Mouse (Mus musculus): Measurements from ENCODE around the gene Ift46.

Ift46 gene

GRCm38 (mm10) chr9:44767101-44768028 lies at the start of gene Ift46, which contains the start of gene Arcn1:
Gene Ift46, plus strand, starts transcription at chr9:44767908.
Gene Arcn1, minus strand, starts transcription at chr9:44767845.
- DNase-seq (ENCODE audit: low spot score), result peak; percentile 95

DNA sequence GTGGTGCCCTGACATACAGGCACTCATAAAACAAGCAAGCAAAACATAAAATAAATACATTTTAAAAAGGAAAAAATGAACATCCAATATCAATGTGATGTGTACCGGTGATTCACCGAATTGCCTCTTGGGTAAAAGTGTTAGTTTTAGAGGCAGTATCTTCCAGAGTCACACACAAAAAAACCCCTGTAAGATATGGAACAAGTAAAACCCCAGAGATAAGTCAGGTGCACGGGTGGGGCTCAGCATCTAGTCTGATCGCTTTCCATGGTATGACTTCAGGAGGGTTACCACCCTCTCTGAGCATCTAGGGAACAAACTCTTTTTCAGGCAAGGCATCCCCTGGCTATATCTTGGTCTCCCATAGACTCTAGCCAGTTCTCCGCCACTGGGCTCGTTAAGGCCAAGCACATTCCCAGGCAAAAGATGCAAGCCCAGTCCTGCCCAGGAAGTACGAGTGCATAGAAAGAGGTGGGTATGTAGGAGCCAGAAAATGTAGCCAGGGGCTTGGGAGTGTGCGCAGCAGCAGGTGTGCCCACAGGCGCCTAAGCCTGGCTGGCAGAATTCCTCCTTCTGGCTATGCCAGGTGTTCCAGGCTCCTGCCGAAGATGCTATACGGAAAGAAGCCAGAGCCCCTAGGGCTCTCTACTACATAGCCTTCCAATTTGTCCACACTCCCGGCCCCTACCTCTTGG lies 48.6 kb upstream of the Ift46 start:
- DNase-seq (ENCODE audit: low spot score), result no peak

GRCm38 (mm10) chr9:44719632-44720357 lies 47.9 kb upstream of the Ift46 start:
- no peak for DNase-seq (ENCODE audit: low spot score)

DNA sequence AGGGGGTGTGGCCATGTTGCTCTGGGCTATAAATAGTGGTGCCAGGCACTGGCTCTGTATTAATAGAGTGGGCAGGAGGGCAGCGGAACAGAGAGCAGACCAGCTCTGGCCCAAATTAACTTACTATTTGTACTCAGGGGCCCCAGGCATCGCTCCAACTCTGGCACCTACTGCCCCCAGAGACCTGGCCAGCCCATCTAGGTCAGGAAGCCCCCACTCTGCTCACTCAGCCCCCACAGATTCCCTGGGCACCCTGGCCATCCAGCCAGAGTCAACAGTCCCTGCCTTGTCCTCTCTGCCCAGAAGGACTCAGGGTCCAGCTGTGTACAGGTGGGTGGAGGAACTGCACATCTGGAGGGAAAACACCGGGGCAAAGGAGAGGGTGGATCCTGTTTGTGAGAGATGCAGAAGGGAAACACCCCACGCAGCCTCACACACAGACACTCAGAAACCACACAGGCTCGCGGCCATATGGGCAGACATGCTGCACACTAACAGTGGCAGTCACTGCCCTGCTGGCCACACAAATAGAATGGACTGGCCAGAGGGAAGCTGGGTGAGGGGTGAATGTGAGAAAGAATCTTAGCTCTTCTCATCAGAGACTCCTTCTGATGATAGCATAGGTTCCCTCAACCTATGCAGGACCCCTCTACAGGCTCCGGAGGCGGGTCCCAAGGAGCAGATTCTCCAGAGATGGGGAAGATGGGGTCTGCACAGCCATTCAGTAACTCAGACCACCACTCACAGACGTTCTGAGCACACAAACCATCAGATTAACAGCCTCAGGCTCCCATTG lies 47.2 kb upstream of the Ift46 start:
- no peak for DNase-seq (ENCODE audit: low spot score)

- peak; percentile 89 for DNase-seq (ENCODE audit: low spot score)
Measured at GRCm38 (mm10) chr9:44721154-44721876, 46.4 kb upstream of the Ift46 start.

GRCm38 (mm10) chr9:44721877-44722186 lies 45.9 kb upstream of the Ift46 start:
- no peak for DNase-seq (ENCODE audit: low spot score)

DNA sequence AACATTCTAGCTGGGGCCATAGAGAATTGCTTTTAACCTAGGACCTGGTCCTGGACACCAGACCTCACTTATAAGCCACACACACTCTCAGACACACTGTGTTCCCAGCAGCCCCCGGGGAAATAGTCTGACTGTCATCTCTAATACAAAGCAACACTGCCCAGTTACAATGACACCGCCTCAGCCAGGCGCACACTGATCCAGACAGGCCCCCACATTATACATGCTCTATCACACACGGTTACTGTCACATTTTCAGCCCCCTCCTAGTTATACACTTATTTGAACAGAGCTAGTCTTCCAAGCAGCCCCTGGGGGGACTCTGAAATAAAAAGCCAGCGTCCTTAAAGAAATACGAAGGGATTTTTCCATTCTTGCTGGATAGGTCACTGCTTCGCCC lies 45.1 kb upstream of the Ift46 start:
- no peak for DNase-seq (ENCODE audit: low spot score)

GRCm38 (mm10) chr9:44723008-44723407 lies 44.7 kb upstream of the Ift46 start:
- no peak for DNase-seq (ENCODE audit: low spot score)

DNA sequence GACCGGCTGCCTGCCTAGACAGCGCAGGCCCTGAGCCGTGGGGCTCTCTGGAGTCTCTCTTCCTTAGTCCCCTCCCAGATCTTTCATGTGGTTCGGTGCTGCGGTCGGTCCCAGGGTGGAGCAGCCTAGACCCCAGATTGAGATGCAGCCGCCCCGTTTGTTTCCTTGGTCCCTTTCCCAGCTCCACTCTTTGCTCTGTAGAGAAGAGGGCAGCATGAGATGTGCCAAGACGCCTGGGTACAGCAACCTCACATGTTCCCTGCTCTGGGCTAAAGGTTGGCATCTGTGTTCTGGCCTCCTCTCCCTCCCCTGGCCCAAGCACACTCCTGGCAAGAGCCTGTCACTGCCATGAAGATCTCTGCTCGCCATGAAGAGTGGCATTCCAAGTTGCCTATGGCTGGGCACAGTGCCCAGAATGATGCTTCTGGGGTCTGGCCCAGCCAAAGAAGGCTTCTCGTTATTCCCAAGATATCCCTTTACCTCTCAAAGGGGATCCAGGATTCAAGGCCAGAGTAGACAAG lies 44.1 kb upstream of the Ift46 start:
- no peak for DNase-seq (ENCODE audit: low spot score)

GRCm38 (mm10) chr9:44724223-44724622 lies 43.5 kb upstream of the Ift46 start:
- no peak for DNase-seq (ENCODE audit: low spot score)

DNA sequence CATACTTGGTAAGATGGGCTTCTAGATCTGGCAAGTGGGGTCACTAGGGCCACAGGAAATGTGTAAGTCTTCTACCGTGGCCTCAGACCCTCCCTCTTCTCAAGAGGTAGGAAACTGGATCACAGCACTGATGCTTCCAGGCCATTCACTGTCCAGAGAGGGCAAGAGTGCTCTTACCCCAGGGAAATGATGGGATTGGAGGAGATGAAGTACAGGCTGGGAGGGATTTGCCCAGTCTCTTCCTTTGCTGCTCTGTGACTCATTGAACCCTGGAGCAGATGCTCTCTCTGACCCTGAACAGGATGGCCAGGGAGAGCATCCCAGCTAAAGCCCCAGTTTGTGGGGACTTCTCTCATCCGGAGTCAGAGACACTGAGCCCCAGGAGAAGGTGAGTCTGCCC lies 43.0 kb upstream of the Ift46 start:
- DNase-seq (ENCODE audit: low spot score), result no peak

GRCm38 (mm10) chr9:44726431-44727146 lies 41.1 kb upstream of the Ift46 start:
- no peak for DNase-seq (ENCODE audit: low spot score)

- DNase-seq (ENCODE audit: low spot score), result no peak
Measured at GRCm38 (mm10) chr9:44727441-44727840, 40.3 kb upstream of the Ift46 start.

- DNase-seq (ENCODE audit: low spot score), result no peak
Measured at GRCm38 (mm10) chr9:44732130-44732549, 35.6 kb upstream of the Ift46 start.

DNA sequence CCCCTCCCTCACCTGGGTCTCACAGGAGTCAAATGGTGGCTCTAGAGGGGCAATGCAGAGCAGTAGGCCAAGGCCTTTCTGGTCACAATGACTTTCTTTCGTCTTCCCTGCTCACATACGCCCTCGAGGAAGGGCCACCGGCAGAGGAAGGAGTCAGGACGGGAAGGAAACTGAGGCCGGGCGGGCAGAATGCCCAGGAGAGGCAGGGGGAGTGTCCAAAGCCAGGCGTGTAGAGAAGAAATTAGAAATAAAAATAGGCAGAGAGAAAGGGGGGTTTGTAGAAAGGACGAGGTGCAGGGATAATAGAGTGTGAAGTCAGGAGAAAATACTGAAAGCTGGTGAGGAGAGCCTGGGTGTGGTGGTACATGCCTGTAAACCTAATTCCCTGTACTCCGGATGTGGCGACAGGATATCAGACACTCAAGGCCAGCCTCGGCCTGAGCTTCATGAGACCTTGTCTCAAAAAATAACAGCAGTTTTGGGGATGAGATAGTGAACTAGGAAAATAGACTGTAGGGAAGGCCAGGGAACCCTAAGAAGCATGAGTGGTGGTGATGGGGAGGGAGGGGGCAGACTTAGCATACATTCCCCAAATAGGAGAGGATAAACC lies 34.7 kb upstream of the Ift46 start:
- DNase-seq (ENCODE audit: low spot score), result no peak

DNA sequence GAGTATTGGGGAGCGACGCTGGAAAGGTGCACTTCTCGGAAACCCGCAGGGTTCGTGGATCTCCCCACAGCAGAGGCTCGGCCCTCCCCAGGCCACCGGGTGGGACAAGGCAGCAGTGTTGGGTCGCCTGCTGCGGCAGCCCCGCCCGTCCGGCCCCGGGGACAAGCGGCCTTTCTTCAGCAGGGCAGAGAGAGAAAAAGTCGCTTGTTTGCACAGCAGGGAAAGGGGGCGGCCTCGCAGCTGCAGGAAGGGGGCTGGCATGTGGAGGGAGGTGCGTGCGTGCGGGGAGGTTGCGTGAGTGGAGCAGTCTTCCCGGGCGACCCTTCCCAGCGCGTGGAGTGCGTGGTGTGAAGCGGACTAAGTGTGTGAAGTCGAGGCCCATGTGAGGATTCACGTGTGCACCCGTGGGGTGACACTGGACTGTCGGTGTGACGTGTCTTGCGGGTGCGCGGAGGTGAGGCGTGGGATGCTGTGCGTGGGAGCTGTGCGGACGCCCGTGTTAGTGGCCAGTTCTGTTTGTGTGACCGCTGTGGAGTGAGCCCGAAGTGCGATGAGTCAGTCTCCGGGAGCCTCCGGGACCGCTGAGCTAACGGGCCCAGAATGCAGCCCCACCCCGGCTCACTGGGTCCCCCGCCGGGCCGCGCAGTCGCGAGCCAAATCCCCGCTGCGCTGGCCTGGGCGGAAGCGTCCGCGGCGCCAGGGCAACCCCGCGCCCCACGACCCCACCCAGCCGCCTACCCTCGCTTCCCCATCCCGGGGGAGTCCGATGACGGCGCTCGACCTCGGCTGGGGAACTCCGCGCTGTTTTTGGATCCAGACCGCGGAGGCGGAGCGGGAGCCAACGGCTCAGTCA lies 33.8 kb upstream of the Ift46 start:
- no peak for DNase-seq (ENCODE audit: low spot score)

GRCm38 (mm10) chr9:44734524-44735494 lies 32.9 kb upstream of the Ift46 start, which contains the start of gene Phldb1:
Gene Phldb1, minus strand, starts transcription at chr9:44735198.
- DNase-seq (ENCODE audit: low spot score), result peak; percentile 82

DNA sequence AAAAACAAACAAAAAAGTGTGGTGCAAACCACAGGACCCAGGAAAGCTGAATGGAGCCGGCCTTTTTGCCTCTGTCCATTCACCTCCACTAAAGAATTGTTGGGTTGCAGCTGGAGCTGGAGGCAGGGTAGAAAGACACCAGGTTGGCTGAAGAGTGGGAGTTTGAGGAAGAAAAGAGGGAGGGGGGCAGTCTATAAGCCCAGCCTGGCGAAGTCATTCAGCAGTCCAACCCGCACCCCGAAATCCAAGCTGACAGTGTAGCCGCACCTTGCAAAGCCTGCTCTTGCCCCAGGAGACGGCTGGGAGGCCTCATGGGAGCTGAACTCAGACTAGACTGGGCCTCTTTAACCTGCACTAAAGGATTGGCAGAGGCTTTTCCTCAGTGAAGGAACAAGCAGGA lies 31.8 kb upstream of the Ift46 start:
- no peak for DNase-seq (ENCODE audit: low spot score)

All from embryo, embryonic 10.5 days (tissue).